Mouse (Mus musculus) bone marrow macrophage, adult 2 months (primary cell): ENCODE measurements around the gene Steap3.

ENCODE experiments used
- CTCF ChIP-seq: IDR thresholded peaks from 2 replicates; pipeline ENCODE4 v1.5.1; 2012; ENCODE audit warnings: low read depth, mild to moderate bottlenecking, low read length, moderate library complexity
- POLR2A ChIP-seq: IDR thresholded peaks from 2 replicates; pipeline ENCODE4 v1.6.1; 2012; ENCODE audit warnings: mild to moderate bottlenecking, low read depth, low read length, borderline replicate concordance

DNA sequence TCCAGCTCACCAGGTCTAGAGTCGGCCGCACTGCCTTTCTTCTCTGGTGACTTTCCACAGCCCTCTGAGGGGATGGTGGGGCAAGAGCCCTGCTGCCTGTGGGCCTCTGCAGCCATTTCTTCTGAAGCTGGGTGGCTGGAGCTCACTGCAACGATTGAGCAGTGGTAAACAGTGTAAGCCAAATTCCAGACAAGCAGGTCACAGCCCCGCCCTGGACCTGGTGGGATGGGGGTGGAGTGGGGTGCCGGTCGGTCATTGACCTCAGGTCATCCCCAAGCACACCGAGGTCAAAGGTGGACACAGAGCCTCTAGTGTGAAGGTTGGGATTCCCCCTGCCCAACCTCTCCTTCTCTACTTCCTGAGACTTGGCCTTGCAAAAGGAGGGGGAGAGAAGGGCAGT, 2.4 kb downstream of the Steap3 start:
- TF ChIP-seq CTCF, result no peak
- no peak for TF ChIP-seq POLR2A
